Mouse (Mus musculus): ENCODE measurements around the gene Rasa3. TPM values are rescaled to one million over a fixed set of nuclear protein-coding genes. Genes with fewer than 3 reads are reported as not detected.

Rasa3 gene
- total RNA-seq (2023) = 323 TPM

GRCm38 (mm10) chr8:13677413-13677883 is at the start of gene Rasa3:
Gene Rasa3, minus strand, starts transcription at chr8:13677603.

GRCm38 (mm10) chr8:13705668-13706067 is 28.3 kb upstream of the Rasa3 start, which contains the start of gene Cfap97d2:
Gene Cfap97d2, plus strand, starts transcription at chr8:13705889.

GRCm38 (mm10) chr8:13562118-13562517 is 115.3 kb downstream of the Rasa3 start, which contains the start of gene 1700029H14Rik:
Gene 1700029H14Rik, minus strand, starts transcription at chr8:13562461.

Other genes starting within 250 kb of the Rasa3 start
- not detected for gene Tmem255b, start 242.4 kb downstream of the Rasa3 start, total RNA-seq (2023)
- gene Gas6, start 183.1 kb downstream of the Rasa3 start, total RNA-seq (2023) = 0.50 TPM
- gene 1700029H14Rik, start 115.1 kb downstream of the Rasa3 start, total RNA-seq (2023) = 7.2 TPM
- gene Cfap97d2, start 28.3 kb upstream of the Rasa3 start, total RNA-seq (2023) = not detected
- 31.5 TPM for gene Cdc16, start 80.1 kb upstream of the Rasa3 start, total RNA-seq (2023)
- 32.2 TPM for gene Upf3a, start 108.0 kb upstream of the Rasa3 start, total RNA-seq (2023)
- not detected for gene AF366264, start 160.8 kb upstream of the Rasa3 start, total RNA-seq (2023)
- 25.4 TPM for gene Champ1, start 192.0 kb upstream of the Rasa3 start, total RNA-seq (2023)
- 2.4 TPM for gene Coprs, start 212.7 kb upstream of the Rasa3 start, total RNA-seq (2023)

Data from CD4-positive naive resting alpha-beta T cell, adult 76 days (primary cell).